Mouse (Mus musculus): ENCODE data around the gene Kyat3. TPM values are rescaled to one million over a fixed set of nuclear protein-coding genes. Genes with fewer than 3 reads are reported as not detected.

The Kyat3 gene
- polyA plus RNA-seq, 1 experiment from 2014 or later: 12.1 TPM

GRCm38 (mm10) chr3:142760356-142760755 lies 59.5 kb downstream of the Kyat3 start:
- 64% methylated on average over 6 of the region's 6 CpGs for WGBS

GRCm38 (mm10) chr3:142764995-142765777 lies 64.3 kb downstream of the Kyat3 start, which contains the start of gene Gtf2b:
TSS of gene Gtf2b (plus strand) at chr3:142765045.
- Histone ChIP-seq H3K27me3 (ENCODE audit: control insufficient read depth, insufficient read depth, low read length) (no peaks in the 10 kb centered on the region), H3K9me3 (ENCODE audit: control insufficient read depth, low read length) (no peaks in the 10 kb centered on the region), H3K4me3 (ENCODE audit: low read depth, low read length) (peak within 1 kb of the TSS; percentile 73), H3K4me2 (replicated peaks; ENCODE audit: low read depth, low read length) (peak within 1 kb of the TSS; percentile 52), H3K9ac (ENCODE audit: low read depth, low read length) (peak within 1 kb of the TSS; percentile 83), H3K4me1 (replicated peaks; ENCODE audit: control insufficient read depth, insufficient read depth, low read length) (no peaks in the 10 kb centered on the region), H3K36me3 (ENCODE audit: control insufficient read depth, insufficient read depth, low read length) (no peaks in the 10 kb centered on the region), H3K27ac (ENCODE audit: low read depth, low read length) (peak within 1 kb of the TSS; percentile 72)
- ATAC-seq (ENCODE audit: low FRiP score) (peak; percentile 100), DNase-seq (ENCODE audit: low spot score) (peak; percentile 95)
- under 1% methylated on average over 61 of the region's 64 CpGs for WGBS

More at GRCm38 (mm10) chr3:142760356-142760755, 59.5 kb downstream of the Kyat3 start:
- no peaks in the 10 kb centered on the region for H3K27me3 ChIP-seq (ENCODE audit: control insufficient read depth, insufficient read depth, low read length)
- DNase-seq (ENCODE audit: low spot score): no peak
- no peaks in the 10 kb centered on the region for H3K9me3 ChIP-seq (ENCODE audit: control insufficient read depth, low read length)
- H3K4me1 ChIP-seq (replicated peaks; ENCODE audit: control insufficient read depth, insufficient read depth, low read length): no peaks in the 10 kb centered on the region
- H3K9ac ChIP-seq (ENCODE audit: low read depth, low read length): no peak overlapping the region
- H3K36me3 ChIP-seq (ENCODE audit: control insufficient read depth, insufficient read depth, low read length): no peaks in the 10 kb centered on the region
- H3K4me2 ChIP-seq (replicated peaks; ENCODE audit: low read depth, low read length): no peak overlapping the region
- no peak overlapping the region for H3K4me3 ChIP-seq (ENCODE audit: low read depth, low read length)
- ATAC-seq (ENCODE audit: low FRiP score): no peak
- H3K27ac ChIP-seq (ENCODE audit: low read depth, low read length): no peak overlapping the region

GRCm38 (mm10) chr3:142765778-142766165 lies 64.9 kb downstream of the Kyat3 start:
- H3K4me1 ChIP-seq (replicated peaks; ENCODE audit: control insufficient read depth, insufficient read depth, low read length): no peaks in the 10 kb centered on the region
- 25% methylated on average over 10 of the region's 10 CpGs for WGBS
- H3K27ac ChIP-seq (ENCODE audit: low read depth, low read length): no peak overlapping the region

GRCm38 (mm10) chr3:142768498-142768897 lies 67.6 kb downstream of the Kyat3 start:
- ATAC-seq (ENCODE audit: low FRiP score): no peak
- WGBS: 97% methylated on average over 6 of the region's 6 CpGs

More at GRCm38 (mm10) chr3:142765778-142766165, 64.9 kb downstream of the Kyat3 start:
- Histone ChIP-seq H3K9ac (ENCODE audit: low read depth, low read length) (peak overlapping the region; percentile 83), H3K36me3 (ENCODE audit: control insufficient read depth, insufficient read depth, low read length) (no peaks in the 10 kb centered on the region), H3K4me3 (ENCODE audit: low read depth, low read length) (peak overlapping the region; percentile 73), H3K9me3 (ENCODE audit: control insufficient read depth, low read length) (no peaks in the 10 kb centered on the region), H3K27me3 (ENCODE audit: control insufficient read depth, insufficient read depth, low read length) (no peaks in the 10 kb centered on the region), H3K4me2 (replicated peaks; ENCODE audit: low read depth, low read length) (peak overlapping the region; percentile 52)
- no peak for ATAC-seq (ENCODE audit: low FRiP score)
- no peak for DNase-seq (ENCODE audit: low spot score)

GRCm38 (mm10) chr3:142770518-142770917 lies 69.7 kb downstream of the Kyat3 start:
- ATAC-seq (ENCODE audit: low FRiP score) (no peak), DNase-seq (ENCODE audit: low spot score) (no peak)
- no peaks in the 10 kb centered on the region for H3K27me3 ChIP-seq (ENCODE audit: control insufficient read depth, insufficient read depth, low read length)
- H3K9ac ChIP-seq (ENCODE audit: low read depth, low read length): no peak overlapping the region
- WGBS: 65% methylated on average over 1 of the region's 1 CpGs
- no peak overlapping the region for H3K27ac ChIP-seq (ENCODE audit: low read depth, low read length)
- H3K4me2 ChIP-seq (replicated peaks; ENCODE audit: low read depth, low read length): no peak overlapping the region
- H3K4me1 ChIP-seq (replicated peaks; ENCODE audit: control insufficient read depth, insufficient read depth, low read length): no peaks in the 10 kb centered on the region
- no peak overlapping the region for H3K4me3 ChIP-seq (ENCODE audit: low read depth, low read length)
- H3K36me3 ChIP-seq (ENCODE audit: control insufficient read depth, insufficient read depth, low read length): no peaks in the 10 kb centered on the region
- no peaks in the 10 kb centered on the region for H3K9me3 ChIP-seq (ENCODE audit: control insufficient read depth, low read length)

More at GRCm38 (mm10) chr3:142768498-142768897, 67.6 kb downstream of the Kyat3 start:
- no peak overlapping the region for H3K27ac ChIP-seq (ENCODE audit: low read depth, low read length)
- H3K4me1 ChIP-seq (replicated peaks; ENCODE audit: control insufficient read depth, insufficient read depth, low read length): no peaks in the 10 kb centered on the region
- H3K9ac ChIP-seq (ENCODE audit: low read depth, low read length): no peak overlapping the region
- no peak overlapping the region for H3K4me3 ChIP-seq (ENCODE audit: low read depth, low read length)
- no peaks in the 10 kb centered on the region for H3K36me3 ChIP-seq (ENCODE audit: control insufficient read depth, insufficient read depth, low read length)
- no peaks in the 10 kb centered on the region for H3K9me3 ChIP-seq (ENCODE audit: control insufficient read depth, low read length)
- H3K4me2 ChIP-seq (replicated peaks; ENCODE audit: low read depth, low read length): no peak overlapping the region
- DNase-seq (ENCODE audit: low spot score): no peak
- H3K27me3 ChIP-seq (ENCODE audit: control insufficient read depth, insufficient read depth, low read length): no peaks in the 10 kb centered on the region

GRCm38 (mm10) chr3:142773538-142774191 lies 72.8 kb downstream of the Kyat3 start:
- H3K4me2 ChIP-seq (replicated peaks; ENCODE audit: low read depth, low read length): no peak overlapping the region
- no peaks in the 10 kb centered on the region for H3K27me3 ChIP-seq (ENCODE audit: control insufficient read depth, insufficient read depth, low read length)
- ATAC-seq (ENCODE audit: low FRiP score) (no peak), DNase-seq (ENCODE audit: low spot score) (no peak)
- H3K9me3 ChIP-seq (ENCODE audit: control insufficient read depth, low read length): no peaks in the 10 kb centered on the region
- 87% methylated on average over 4 of the region's 4 CpGs for WGBS
- no peak overlapping the region for H3K27ac ChIP-seq (ENCODE audit: low read depth, low read length)
- no peak overlapping the region for H3K4me3 ChIP-seq (ENCODE audit: low read depth, low read length)
- H3K4me1 ChIP-seq (replicated peaks; ENCODE audit: control insufficient read depth, insufficient read depth, low read length): no peaks in the 10 kb centered on the region
- no peaks in the 10 kb centered on the region for H3K36me3 ChIP-seq (ENCODE audit: control insufficient read depth, insufficient read depth, low read length)
- no peak overlapping the region for H3K9ac ChIP-seq (ENCODE audit: low read depth, low read length)

GRCm38 (mm10) chr3:142777227-142777626 lies 76.4 kb downstream of the Kyat3 start:
- H3K4me2 ChIP-seq (replicated peaks; ENCODE audit: low read depth, low read length): no peak overlapping the region
- H3K4me3 ChIP-seq (ENCODE audit: low read depth, low read length): no peak overlapping the region
- DNase-seq (ENCODE audit: low spot score) (no peak), ATAC-seq (ENCODE audit: low FRiP score) (no peak)
- no peaks in the 10 kb centered on the region for H3K27me3 ChIP-seq (ENCODE audit: control insufficient read depth, insufficient read depth, low read length)
- H3K4me1 ChIP-seq (replicated peaks; ENCODE audit: control insufficient read depth, insufficient read depth, low read length): no peaks in the 10 kb centered on the region
- no peak overlapping the region for H3K27ac ChIP-seq (ENCODE audit: low read depth, low read length)
- 85% methylated on average over 3 of the region's 3 CpGs for WGBS
- H3K9ac ChIP-seq (ENCODE audit: low read depth, low read length): no peak overlapping the region
- no peaks in the 10 kb centered on the region for H3K9me3 ChIP-seq (ENCODE audit: control insufficient read depth, low read length)
- H3K36me3 ChIP-seq (ENCODE audit: control insufficient read depth, insufficient read depth, low read length): peaks cover 9% of the 10 kb centered on the region; the same call in 1 of the 2 replicates

- peak; percentile 60 for ATAC-seq (ENCODE audit: low FRiP score)
- peaks cover 6% of the 10 kb centered on the region; the same call in 1 of the 2 replicates for H3K36me3 ChIP-seq (ENCODE audit: control insufficient read depth, insufficient read depth, low read length)
- 81% methylated on average over 2 of the region's 2 CpGs for WGBS
Observed at GRCm38 (mm10) chr3:142786423-142787072, 85.7 kb downstream of the Kyat3 start.

More at GRCm38 (mm10) chr3:142786423-142787072, 85.7 kb downstream of the Kyat3 start:
- no peak overlapping the region for H3K27ac ChIP-seq (ENCODE audit: low read depth, low read length)
- no peaks in the 10 kb centered on the region for H3K27me3 ChIP-seq (ENCODE audit: control insufficient read depth, insufficient read depth, low read length)
- H3K9me3 ChIP-seq (ENCODE audit: control insufficient read depth, low read length): no peaks in the 10 kb centered on the region
- H3K9ac ChIP-seq (ENCODE audit: low read depth, low read length): no peak overlapping the region
- DNase-seq (ENCODE audit: low spot score): no peak
- no peaks in the 10 kb centered on the region for H3K4me1 ChIP-seq (replicated peaks; ENCODE audit: control insufficient read depth, insufficient read depth, low read length)
- no peak overlapping the region for H3K4me3 ChIP-seq (ENCODE audit: low read depth, low read length)
- no peak overlapping the region for H3K4me2 ChIP-seq (replicated peaks; ENCODE audit: low read depth, low read length)

Data from hindbrain, embryonic 11.5 days (tissue).